Mouse (Mus musculus) stomach, embryonic 16.5 days (tissue): ENCODE data around the gene Atp5b. TPM values are rescaled to one million over a fixed set of nuclear protein-coding genes. Genes with fewer than 3 reads are reported as not detected.
A peak's percentile ranks its signal among the peaks of the same experiment; 100 is the strongest.
"Not testable (repeated sequence)": the region's sequence is repeated elsewhere in the genome, so short reads cannot be mapped to it uniquely, and the experiment has no call there.

Experiments
- ATAC-seq: fragments of 200-750 bp; cut with Nextera tagmentation; 2 replicates; pipeline ENCODE4 v1.8.0; 2017; ENCODE audit warnings: moderate number of reproducible peaks, moderate TSS enrichment; ENCODE audit not compliant: insufficient read depth, low FRiP score
- H3K27ac ChIP-seq: fragments of 300-500 bp; sonication (generic); 2 replicates; pipeline ENCODE4 v1.5.1; 2014; ENCODE audit warnings: low read length
- H3K27me3 ChIP-seq: fragments of 300-500 bp; sonication (generic); 2 replicates; pipeline ENCODE4 v1.6.1; 2014; ENCODE audit warnings: low read length, control low read depth, mixed read lengths; ENCODE audit not compliant: control insufficient read depth, insufficient read depth
- H3K36me3 ChIP-seq: fragments of 300-500 bp; sonication (generic); 2 replicates; pipeline ENCODE4 v1.6.1; 2014; ENCODE audit warnings: low read length; ENCODE audit not compliant: control insufficient read depth, insufficient read depth
- H3K4me1 ChIP-seq: fragments of 300-500 bp; sonication (generic); 2 replicates; pipeline ENCODE4 v1.6.1; 2014; ENCODE audit warnings: low read length, control low read depth, mixed read lengths; ENCODE audit not compliant: control insufficient read depth, insufficient read depth
- H3K4me2 ChIP-seq: fragments of 300-500 bp; sonication (generic); 2 replicates; pipeline ENCODE4 v1.6.1; 2014; ENCODE audit warnings: low read depth, low read length, mixed read lengths
- H3K4me3 ChIP-seq: fragments of 300-500 bp; sonication (generic); replicated peaks from 2 replicates; pipeline ENCODE4 v1.5.1; 2014; ENCODE audit warnings: mild to moderate bottlenecking, low read length
- H3K9ac ChIP-seq: fragments of 300-500 bp; sonication (generic); 2 replicates; pipeline ENCODE4 v1.6.1; 2014; ENCODE audit warnings: low read length
- H3K9me3 ChIP-seq: fragments of 300-500 bp; sonication (generic); replicated peaks from 2 replicates; pipeline ENCODE4 v1.6.1; 2016; ENCODE audit warnings: low read length, control low read depth; ENCODE audit not compliant: control insufficient read depth
- WGBS: fragments of 180-500 bp; shearing (Covaris S2); extraction: QIAGEN DNeasy Blood & Tissue Kit; methylation state at CpG from one replicate; pipeline ENCODE4 v1.1.7; 2014; 5-methylcytosine and 5-hydroxymethylcytosine counted together
- polyA plus RNA-seq: library from polyadenylated mRNA; unstranded; fragments of >200 nt; fragmentation: Nextera tagmentation; extraction: Ambion mirVana; gene quantifications from 2 replicates; pipeline ENCODE4 v1.2.1, GENCODE M21; 2015

The Atp5b gene
- polyA plus RNA-seq, 1 experiment from 2014 or later, result 2,507 TPM

GRCm38 (mm10) chr10:128048157-128048556 lies 34.9 kb upstream of the Atp5b start:
- Histone ChIP-seq H3K27me3 (no peaks in the 10 kb centered on the region), H3K9me3 (no peaks in the 10 kb centered on the region), H3K27ac (no peak overlapping the region), H3K4me1 (peaks cover 5% of the 10 kb centered on the region; the same call in 1 of the 2 replicates), H3K9ac (no peak overlapping the region), H3K36me3 (peaks cover 45% of the 10 kb centered on the region), H3K4me3 (no peak overlapping the region), H3K4me2 (no peak overlapping the region)
- no peak for ATAC-seq
- WGBS, result 91% methylated on average over 8 of the region's 8 CpGs

- peaks cover 35% of the 10 kb centered on the region for H3K36me3 ChIP-seq
These were observed 33.3 kb upstream of the Atp5b start for GRCm38 (mm10) chr10:128049741-128050140.

GRCm38 (mm10) chr10:128050355-128050754 lies 32.7 kb upstream of the Atp5b start:
- Histone ChIP-seq H3K27me3 (no peaks in the 10 kb centered on the region), H3K9me3 (no peaks in the 10 kb centered on the region), H3K9ac (no peak overlapping the region), H3K36me3 (peaks cover 33% of the 10 kb centered on the region), H3K4me3 (no peak overlapping the region), H3K4me1 (no peaks in the 10 kb centered on the region), H3K4me2 (no peak overlapping the region), H3K27ac (no peak overlapping the region)
- no peak for ATAC-seq
- WGBS, result 82% methylated on average over 2 of the region's 2 CpGs

More at GRCm38 (mm10) chr10:128049741-128050140, 33.3 kb upstream of the Atp5b start:
- Histone ChIP-seq H3K4me2 (no peak overlapping the region), H3K27me3 (no peaks in the 10 kb centered on the region), H3K9ac (no peak overlapping the region), H3K4me1 (peaks cover 2% of the 10 kb centered on the region; the same call in 1 of the 2 replicates), H3K4me3 (no peak overlapping the region), H3K27ac (no peak overlapping the region), H3K9me3 (no peaks in the 10 kb centered on the region)
- ATAC-seq, result no peak
- whole genome bisulfite sequencing, result 93% methylated on average over 2 of the region's 2 CpGs

- Histone ChIP-seq H3K36me3 (peaks cover 22% of the 10 kb centered on the region), H3K4me3 (no peak overlapping the region), H3K27me3 (no peaks in the 10 kb centered on the region), H3K4me1 (no peaks in the 10 kb centered on the region), H3K4me2 (no peak overlapping the region), H3K27ac (no peak overlapping the region), H3K9me3 (no peaks in the 10 kb centered on the region), H3K9ac (no peak overlapping the region)
- ATAC-seq, result no peak
- 93% methylated on average over 5 of the region's 5 CpGs for WGBS
These were observed 31.5 kb upstream of the Atp5b start for GRCm38 (mm10) chr10:128051589-128051988.

GRCm38 (mm10) chr10:128052136-128052535 lies 30.9 kb upstream of the Atp5b start:
- WGBS, result 85% methylated on average over 1 of the region's 2 CpGs
- H3K4me2 ChIP-seq, H3K9ac ChIP-seq, H3K9me3 ChIP-seq, ATAC-seq, H3K4me1 ChIP-seq, H3K4me3 ChIP-seq, H3K27ac ChIP-seq, H3K27me3 ChIP-seq: not testable (repeated sequence)
- peaks cover 17% of the 10 kb centered on the region for H3K36me3 ChIP-seq

DNA sequence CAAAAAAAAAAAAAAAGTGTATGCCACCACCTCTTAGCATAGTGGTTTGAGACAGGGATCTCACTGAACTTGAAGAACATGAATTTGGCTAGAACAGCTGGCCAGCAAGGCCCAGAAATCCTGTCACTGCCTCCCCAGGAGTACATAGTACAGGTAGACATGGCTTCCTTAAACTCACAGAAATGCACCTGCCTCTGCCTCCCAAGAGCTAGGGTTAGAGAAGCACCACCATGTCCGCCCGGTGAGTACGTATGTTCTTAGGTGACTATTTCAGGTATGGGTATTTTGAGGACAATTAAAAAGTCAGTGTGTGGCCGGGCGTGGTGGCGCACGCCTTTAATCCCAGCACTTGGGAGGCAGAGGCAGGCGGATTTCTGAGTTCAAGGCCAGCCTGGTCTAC lies 30.1 kb upstream of the Atp5b start:
- Histone ChIP-seq H3K36me3 (peaks cover 12% of the 10 kb centered on the region), H3K27me3 (no peaks in the 10 kb centered on the region), H3K4me1 (0 out of 2 replicates have a peak, but pooled peaks cover 5% of the 10 kb centered on the region), H3K4me2 (no peak overlapping the region), H3K9me3 (no peaks in the 10 kb centered on the region), H3K9ac (no peak overlapping the region), H3K27ac (no peak overlapping the region), H3K4me3 (no peak overlapping the region)
- no peak for ATAC-seq
- 98% methylated on average over 8 of the region's 8 CpGs for WGBS

DNA sequence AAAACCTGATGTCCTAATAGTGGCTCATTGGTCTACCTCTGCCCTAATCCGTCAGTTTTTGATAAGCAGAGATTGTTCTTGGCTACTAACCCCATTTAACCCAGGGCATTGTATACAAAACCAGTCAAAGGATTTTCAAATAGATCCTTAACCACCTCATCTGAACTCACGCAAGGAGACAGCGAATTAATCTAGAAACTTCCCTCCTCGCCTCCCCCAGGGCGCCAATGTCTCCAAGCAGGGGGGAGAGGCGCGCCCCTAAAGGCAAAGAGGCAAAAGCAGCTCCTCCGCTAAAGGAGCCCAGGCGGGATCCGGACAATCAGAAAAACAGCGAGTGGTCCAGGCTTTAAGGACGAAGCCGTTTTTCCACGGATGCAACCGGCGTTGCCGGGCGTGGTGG lies 24.9 kb upstream of the Atp5b start:
- Histone ChIP-seq H3K9ac (peak overlapping the region; percentile 98), H3K27me3 (no peaks in the 10 kb centered on the region), H3K4me3 (peak overlapping the region; percentile 98), H3K36me3 (no peaks in the 10 kb centered on the region), H3K9me3 (no peaks in the 10 kb centered on the region), H3K27ac (peak overlapping the region; percentile 99), H3K4me1 (peaks cover 12% of the 10 kb centered on the region), H3K4me2 (peak overlapping the region; percentile 84)
- WGBS, result under 1% methylated on average over 18 of the region's 18 CpGs
- ATAC-seq, result peak; percentile 21; the same call in 1 of the 2 replicates

DNA sequence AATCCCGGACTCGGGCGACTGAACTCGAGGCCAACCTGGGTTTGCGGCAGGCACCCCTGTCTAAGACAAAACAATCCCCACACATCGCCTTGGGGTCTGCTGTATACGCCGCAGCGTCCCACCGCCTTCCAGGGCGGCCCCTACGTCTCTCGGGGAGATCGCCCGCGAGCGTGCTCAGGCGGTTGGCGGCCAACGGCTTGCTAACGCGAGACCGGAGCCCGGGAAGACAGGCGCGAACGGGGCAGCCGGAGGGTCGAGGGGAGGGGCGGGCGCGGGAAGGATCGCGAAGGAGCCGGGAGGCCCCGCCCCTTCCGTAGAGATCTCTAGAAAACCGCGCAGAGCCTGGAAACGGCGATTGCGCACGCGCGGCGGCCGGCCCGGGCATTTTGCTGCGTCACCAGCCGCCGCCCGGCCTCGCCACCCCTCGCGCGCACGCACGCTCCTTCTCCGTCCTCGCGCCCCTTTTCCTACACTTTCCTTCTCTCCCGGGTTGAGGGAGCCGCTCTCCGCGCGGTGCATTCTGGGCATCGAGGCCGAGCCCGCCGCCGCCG lies 24.4 kb upstream of the Atp5b start, which contains the start of gene Ptges3:
Ptges3 (plus strand) TSS at position 354 of the 551 bp plus-strand sequence.
- WGBS, result 0% methylated on average over 72 of the region's 72 CpGs
- no peaks in the 10 kb centered on the region for H3K9me3 ChIP-seq
- peak within 1 kb of the TSS; percentile 99 for H3K27ac ChIP-seq
- H3K4me3 ChIP-seq, result peak within 1 kb of the TSS; percentile 98
- H3K4me2 ChIP-seq, result peak within 1 kb of the TSS; percentile 84
- H3K27me3 ChIP-seq, result no peaks in the 10 kb centered on the region
- H3K9ac ChIP-seq, result peak within 1 kb of the TSS; percentile 98
- peaks cover 12% of the 10 kb centered on the region for H3K4me1 ChIP-seq
- H3K36me3 ChIP-seq, result no peaks in the 10 kb centered on the region
- peak; percentile 94 for ATAC-seq

DNA sequence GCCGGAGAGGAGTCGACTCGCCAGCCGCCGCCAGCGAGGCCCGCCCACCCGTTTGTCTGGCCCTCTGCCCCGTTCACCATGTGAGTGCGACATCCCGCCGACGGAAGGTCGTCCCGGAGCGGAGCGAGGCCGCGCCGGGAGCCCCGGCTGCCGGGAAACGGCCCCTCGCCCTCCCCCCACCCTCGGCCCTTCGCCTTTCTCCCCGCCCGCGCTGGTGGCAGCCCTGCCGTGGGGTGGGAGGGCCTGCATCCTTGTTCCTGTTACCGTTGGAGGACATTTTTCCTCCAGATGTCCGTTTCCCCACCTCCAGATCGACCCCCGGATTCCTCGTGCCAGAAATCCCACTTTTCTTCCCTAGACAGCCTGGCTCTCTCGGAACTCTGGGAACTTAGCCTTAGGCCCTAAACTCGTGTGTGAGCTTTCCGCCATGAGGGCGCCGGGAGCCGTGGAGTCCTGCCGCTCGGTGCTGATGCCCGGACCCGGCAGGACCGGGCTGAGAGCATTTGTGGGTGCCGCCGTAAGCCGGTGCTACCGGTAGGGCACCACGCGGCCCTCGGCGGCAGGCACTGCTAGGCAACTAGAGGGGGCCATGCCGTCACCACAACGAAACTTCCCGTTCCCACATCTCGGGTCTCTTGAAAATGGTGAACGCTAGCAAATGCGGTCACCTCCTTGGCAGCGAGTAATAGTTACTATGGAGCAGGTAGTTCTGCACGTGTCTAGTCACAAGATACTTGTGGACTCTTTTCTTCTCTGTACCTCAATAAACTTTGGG lies 23.7 kb upstream of the Atp5b start:
- Histone ChIP-seq H3K4me2 (peak overlapping the region; percentile 60), H3K4me3 (peak overlapping the region; percentile 98), H3K9me3 (no peaks in the 10 kb centered on the region), H3K4me1 (peaks cover 12% of the 10 kb centered on the region), H3K27me3 (no peaks in the 10 kb centered on the region), H3K9ac (peak overlapping the region; percentile 98), H3K36me3 (no peaks in the 10 kb centered on the region), H3K27ac (peak overlapping the region; percentile 99)
- peak; percentile 52 for ATAC-seq
- WGBS, result under 1% methylated on average over 62 of the region's 62 CpGs
